Mouse (Mus musculus): ENCODE results near the gene Ngrn. TPM values are rescaled to one million over a fixed set of nuclear protein-coding genes. Genes with fewer than 3 reads are reported as not detected.

Ngrn gene
- total and polyA plus RNA-seq, 3 experiments: 16.8 to 27.2 (median 22.9) TPM

- Histone ChIP-seq H3K4me1 (ENCODE audit: control insufficient read depth, insufficient read depth, low read length) (peaks cover 3% of the 10 kb centered on the region), H3K79me2 (replicated peaks; ENCODE audit: control insufficient read depth, insufficient read depth, low read length) (no peaks in the 10 kb centered on the region), H3K27me3 (ENCODE audit: control insufficient read depth, insufficient read depth, low read length) (no peaks in the 10 kb centered on the region), H3K9ac (ENCODE audit: low read depth, low read length) (no peak overlapping the region), H3K4me3 (no peak overlapping the region), H3K27ac (no peak overlapping the region), H3K36me3 (ENCODE audit: control insufficient read depth, insufficient read depth, low read length) (no peaks in the 10 kb centered on the region)
- WGBS: 87% methylated on average over 12 of the region's 12 CpGs
- TF ChIP-seq EP300 (IDR thresholded peaks at IDR 0.05; ENCODE audit: insufficient read depth, low read depth, low read length) (no peak), POLR2A (IDR thresholded peaks at IDR 0.05; ENCODE audit: insufficient read depth, low read depth, low read length) (no peak), CTCF (IDR thresholded peaks at IDR 0.05) (no peak)
- intact Hi-C loops (cut with DNase I): no loop called here
- no peak for DNase-seq
These were observed 3.6 kb downstream of the Ngrn start for GRCm38 (mm10) chr7:80264606-80265005.

GRCm38 (mm10) chr7:80267764-80268163 lies 6.7 kb downstream of the Ngrn start:
- Histone ChIP-seq H3K36me3 (ENCODE audit: control insufficient read depth, insufficient read depth, low read length) (no peaks in the 10 kb centered on the region), H3K9ac (ENCODE audit: low read depth, low read length) (no peak overlapping the region), H3K27me3 (ENCODE audit: control insufficient read depth, insufficient read depth, low read length) (no peaks in the 10 kb centered on the region), H3K4me1 (ENCODE audit: control insufficient read depth, insufficient read depth, low read length) (peaks cover 2% of the 10 kb centered on the region), H3K79me2 (replicated peaks; ENCODE audit: control insufficient read depth, insufficient read depth, low read length) (no peaks in the 10 kb centered on the region), H3K4me3 (no peak overlapping the region), H3K27ac (no peak overlapping the region)
- no peak for DNase-seq
- WGBS: 63% methylated on average over 1 of the region's 1 CpGs
- no peak for TF ChIP-seq EP300 (IDR thresholded peaks at IDR 0.05; ENCODE audit: insufficient read depth, low read depth, low read length)
- no peak for TF ChIP-seq POLR2A (IDR thresholded peaks at IDR 0.05; ENCODE audit: insufficient read depth, low read depth, low read length)
- TF ChIP-seq CTCF (IDR thresholded peaks at IDR 0.05): no peak
- intact Hi-C loops (cut with DNase I): no loop called here

- Histone ChIP-seq H3K4me1 (ENCODE audit: control insufficient read depth, insufficient read depth, low read length) (peaks cover 2% of the 10 kb centered on the region), H3K9ac (ENCODE audit: low read depth, low read length) (peak within 1 kb of the TSS; percentile 78), H3K79me2 (replicated peaks; ENCODE audit: control insufficient read depth, insufficient read depth, low read length) (no peaks in the 10 kb centered on the region), H3K27ac (peak within 1 kb of the TSS; percentile 45), H3K36me3 (ENCODE audit: control insufficient read depth, insufficient read depth, low read length) (no peaks in the 10 kb centered on the region), H3K4me3 (peak within 1 kb of the TSS; percentile 92), H3K27me3 (ENCODE audit: control insufficient read depth, insufficient read depth, low read length) (no peaks in the 10 kb centered on the region)
- peak; percentile 95 to 96 for DNase-seq
- 3% methylated on average over 21 of the region's 21 CpGs for WGBS
- intact Hi-C loops (cut with DNase I): loop anchor here (1.0 kb wide), 1 partner anchor 8 kb away; the partner anchor contains the start of gene Ngrn
- TF ChIP-seq POLR2A (IDR thresholded peaks at IDR 0.05; ENCODE audit: insufficient read depth, low read depth, low read length) (peak; percentile 58), CTCF (IDR thresholded peaks at IDR 0.05) (no peak), EP300 (IDR thresholded peaks at IDR 0.05; ENCODE audit: insufficient read depth, low read depth, low read length) (peak; percentile 42; the same call in 1 of the 2 replicates)
These were observed 8.1 kb downstream of the Ngrn start, which contains the start of gene Vps33b for GRCm38 (mm10) chr7:80268897-80269750. Vps33b (plus strand) TSS chr7:80269649.

GRCm38 (mm10) chr7:80269751-80270255 lies 8.8 kb downstream of the Ngrn start:
- TF ChIP-seq CTCF (IDR thresholded peaks at IDR 0.05): no peak
- no peak for TF ChIP-seq POLR2A (IDR thresholded peaks at IDR 0.05; ENCODE audit: insufficient read depth, low read depth, low read length)
- no peak for TF ChIP-seq EP300 (IDR thresholded peaks at IDR 0.05; ENCODE audit: insufficient read depth, low read depth, low read length)
- no peaks in the 10 kb centered on the region for H3K79me2 ChIP-seq (replicated peaks; ENCODE audit: control insufficient read depth, insufficient read depth, low read length)

GRCm38 (mm10) chr7:80273456-80273855 lies 12.4 kb downstream of the Ngrn start:
- no peaks in the 10 kb centered on the region for H3K79me2 ChIP-seq (replicated peaks; ENCODE audit: control insufficient read depth, insufficient read depth, low read length)
- intact Hi-C loops (cut with DNase I): no loop called here
- no peak overlapping the region for H3K9ac ChIP-seq (ENCODE audit: low read depth, low read length)
- H3K36me3 ChIP-seq (ENCODE audit: control insufficient read depth, insufficient read depth, low read length): no peaks in the 10 kb centered on the region
- DNase-seq: no peak
- no peaks in the 10 kb centered on the region for H3K27me3 ChIP-seq (ENCODE audit: control insufficient read depth, insufficient read depth, low read length)
- no peak overlapping the region for H3K27ac ChIP-seq
- WGBS: 87% methylated on average over 2 of the region's 2 CpGs
- TF ChIP-seq POLR2A (IDR thresholded peaks at IDR 0.05; ENCODE audit: insufficient read depth, low read depth, low read length) (no peak), EP300 (IDR thresholded peaks at IDR 0.05; ENCODE audit: insufficient read depth, low read depth, low read length) (no peak), CTCF (IDR thresholded peaks at IDR 0.05) (no peak)
- no peak overlapping the region for H3K4me3 ChIP-seq
- peaks cover 2% of the 10 kb centered on the region for H3K4me1 ChIP-seq (ENCODE audit: control insufficient read depth, insufficient read depth, low read length)

More at GRCm38 (mm10) chr7:80269751-80270255, 8.8 kb downstream of the Ngrn start:
- peak overlapping the region; percentile 78 for H3K9ac ChIP-seq (ENCODE audit: low read depth, low read length)
- no peak for DNase-seq
- intact Hi-C loops (cut with DNase I): loop anchor here (1.0 to 2.0 kb wide), 3 partner anchors 9 to 37 kb away; partner anchors contain the start of genes Cib1, Gdpgp1 and Ngrn
- peak overlapping the region; percentile 27 for H3K27ac ChIP-seq
- under 1% methylated on average over 23 of the region's 23 CpGs for WGBS
- H3K4me1 ChIP-seq (ENCODE audit: control insufficient read depth, insufficient read depth, low read length): peaks cover 2% of the 10 kb centered on the region
- H3K36me3 ChIP-seq (ENCODE audit: control insufficient read depth, insufficient read depth, low read length): no peaks in the 10 kb centered on the region
- H3K4me3 ChIP-seq: peak overlapping the region; percentile 92
- H3K27me3 ChIP-seq (ENCODE audit: control insufficient read depth, insufficient read depth, low read length): no peaks in the 10 kb centered on the region

GRCm38 (mm10) chr7:80276374-80276773 lies 15.4 kb downstream of the Ngrn start:
- Histone ChIP-seq H3K27me3 (ENCODE audit: control insufficient read depth, insufficient read depth, low read length) (no peaks in the 10 kb centered on the region), H3K4me3 (no peak overlapping the region), H3K27ac (no peak overlapping the region), H3K9ac (ENCODE audit: low read depth, low read length) (no peak overlapping the region), H3K4me1 (ENCODE audit: control insufficient read depth, insufficient read depth, low read length) (no peaks in the 10 kb centered on the region), H3K79me2 (replicated peaks; ENCODE audit: control insufficient read depth, insufficient read depth, low read length) (no peaks in the 10 kb centered on the region), H3K36me3 (ENCODE audit: control insufficient read depth, insufficient read depth, low read length) (no peaks in the 10 kb centered on the region)
- 93% methylated on average over 4 of the region's 4 CpGs for WGBS
- no peak for DNase-seq
- intact Hi-C loops (cut with DNase I): no loop called here
- TF ChIP-seq POLR2A (IDR thresholded peaks at IDR 0.05; ENCODE audit: insufficient read depth, low read depth, low read length) (no peak), CTCF (IDR thresholded peaks at IDR 0.05) (no peak)
